Mouse (Mus musculus): ENCODE measurements around the gene Ifngr1. TPM values are rescaled to one million over a fixed set of nuclear protein-coding genes. Genes with fewer than 3 reads are reported as not detected.

Ifngr1 gene
- polyA plus RNA-seq, 1 experiment from 2014 or later = 49.1 TPM

- Histone ChIP-seq H3K4me2 (ENCODE audit: low read depth, low read length) (no peak overlapping the region), H3K27me3 (ENCODE audit: control insufficient read depth, insufficient read depth, low read depth, low read length) (no peaks in the 10 kb centered on the region), H3K36me3 (ENCODE audit: control insufficient read depth, insufficient read depth) (peaks cover 6% of the 10 kb centered on the region; the same call in 1 of the 2 replicates), H3K9me3 (replicated peaks; ENCODE audit: control insufficient read depth, low read length) (no peaks in the 10 kb centered on the region), H3K9ac (ENCODE audit: low read depth, low read length) (no peak overlapping the region), H3K4me1 (ENCODE audit: control insufficient read depth, low read depth, low read length) (no peaks in the 10 kb centered on the region; the same call in 1 of the 2 replicates), H3K27ac (ENCODE audit: low read length) (peak overlapping the region; percentile 34), H3K4me3 (ENCODE audit: low read depth, low read length) (no peak overlapping the region)
- WGBS (ENCODE audit: insufficient replicate concordance) = 18% methylated on average over 7 of the region's 7 CpGs
- no peak for ATAC-seq (ENCODE audit: low read depth)
These were observed 21.5 kb downstream of the Ifngr1 start for GRCm38 (mm10) chr10:19613111-19613753.

GRCm38 (mm10) chr10:19619736-19620135 is 28.0 kb downstream of the Ifngr1 start:
- Histone ChIP-seq H3K4me2 (ENCODE audit: low read depth, low read length) (no peak overlapping the region), H3K9ac (ENCODE audit: low read depth, low read length) (no peak overlapping the region), H3K4me1 (ENCODE audit: control insufficient read depth, low read depth, low read length) (no peaks in the 10 kb centered on the region), H3K27me3 (ENCODE audit: control insufficient read depth, insufficient read depth, low read depth, low read length) (no peaks in the 10 kb centered on the region), H3K27ac (ENCODE audit: low read length) (no peak overlapping the region), H3K36me3 (ENCODE audit: control insufficient read depth, insufficient read depth) (no peaks in the 10 kb centered on the region), H3K9me3 (replicated peaks; ENCODE audit: control insufficient read depth, low read length) (no peaks in the 10 kb centered on the region), H3K4me3 (ENCODE audit: low read depth, low read length) (no peak overlapping the region)
- WGBS (ENCODE audit: insufficient replicate concordance) = 46% methylated on average over 5 of the region's 5 CpGs
- no peak for ATAC-seq (ENCODE audit: low read depth)

GRCm38 (mm10) chr10:19621408-19622048 is 29.8 kb downstream of the Ifngr1 start, which contains the start of gene Il22ra2:
Gene Il22ra2 (plus strand): TSS chr10:19621998.
- 68% methylated on average over 2 of the region's 2 CpGs for WGBS (ENCODE audit: insufficient replicate concordance)
- Histone ChIP-seq H3K9ac (ENCODE audit: low read depth, low read length) (no peak within 1 kb of the TSS), H3K36me3 (ENCODE audit: control insufficient read depth, insufficient read depth) (no peaks in the 10 kb centered on the region), H3K4me2 (ENCODE audit: low read depth, low read length) (no peak within 1 kb of the TSS), H3K4me1 (ENCODE audit: control insufficient read depth, low read depth, low read length) (no peaks in the 10 kb centered on the region), H3K27ac (ENCODE audit: low read length) (no peak within 1 kb of the TSS), H3K4me3 (ENCODE audit: low read depth, low read length) (no peak within 1 kb of the TSS), H3K9me3 (replicated peaks; ENCODE audit: control insufficient read depth, low read length) (no peaks in the 10 kb centered on the region), H3K27me3 (ENCODE audit: control insufficient read depth, insufficient read depth, low read depth, low read length) (no peaks in the 10 kb centered on the region)
- ATAC-seq (ENCODE audit: low read depth) = no peak

DNA sequence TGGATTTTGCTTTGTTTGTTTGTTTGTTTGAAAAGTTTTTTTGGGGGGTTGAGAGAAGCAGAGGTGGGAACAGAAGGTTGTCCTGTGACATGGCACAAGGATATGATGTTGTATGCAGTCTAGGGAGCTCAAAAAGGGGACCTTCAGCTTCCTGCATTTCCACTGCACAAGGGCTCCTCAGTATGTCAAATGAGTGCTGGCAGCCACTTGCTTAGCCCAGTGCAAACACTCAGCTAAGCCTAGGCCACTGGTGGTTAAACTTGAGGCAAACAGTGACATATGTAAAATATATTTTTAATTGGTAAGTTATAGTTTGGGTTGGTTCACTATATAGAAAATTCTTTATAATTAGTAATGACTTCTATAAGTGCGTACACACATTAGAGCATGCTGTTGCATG is 32.9 kb downstream of the Ifngr1 start:
- Histone ChIP-seq H3K4me3 (ENCODE audit: low read depth, low read length) (no peak overlapping the region), H3K27me3 (ENCODE audit: control insufficient read depth, insufficient read depth, low read depth, low read length) (no peaks in the 10 kb centered on the region), H3K4me1 (ENCODE audit: control insufficient read depth, low read depth, low read length) (no peaks in the 10 kb centered on the region), H3K9me3 (replicated peaks; ENCODE audit: control insufficient read depth, low read length) (no peaks in the 10 kb centered on the region), H3K4me2 (ENCODE audit: low read depth, low read length) (no peak overlapping the region), H3K36me3 (ENCODE audit: control insufficient read depth, insufficient read depth) (no peaks in the 10 kb centered on the region), H3K9ac (ENCODE audit: low read depth, low read length) (no peak overlapping the region), H3K27ac (ENCODE audit: low read length) (no peak overlapping the region)
- 81% methylated on average over 1 of the region's 1 CpGs for WGBS (ENCODE audit: insufficient replicate concordance)
- no peak for ATAC-seq (ENCODE audit: low read depth)

DNA sequence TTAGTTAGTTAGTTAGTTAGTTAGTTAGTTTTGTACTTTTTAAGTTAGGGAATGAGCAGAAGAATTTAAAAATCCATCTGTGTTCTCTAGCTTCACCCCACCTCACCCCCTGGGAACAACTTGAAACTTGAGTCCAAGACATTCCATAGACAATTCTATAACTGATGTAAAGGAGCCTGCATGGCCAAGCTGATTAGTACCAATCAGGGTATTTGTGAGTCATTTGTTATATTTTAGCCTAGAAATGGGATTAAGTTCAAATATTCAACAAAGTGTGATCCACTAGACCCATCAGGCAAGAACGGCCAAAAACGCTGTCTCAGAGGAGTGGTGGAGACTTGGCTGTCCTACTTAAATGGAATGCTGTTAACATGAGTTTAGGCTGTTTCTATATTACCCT is 35.6 kb downstream of the Ifngr1 start:
- no peak for ATAC-seq (ENCODE audit: low read depth)
- Histone ChIP-seq H3K4me1 (ENCODE audit: control insufficient read depth, low read depth, low read length) (no peaks in the 10 kb centered on the region), H3K36me3 (ENCODE audit: control insufficient read depth, insufficient read depth) (no peaks in the 10 kb centered on the region), H3K9me3 (replicated peaks; ENCODE audit: control insufficient read depth, low read length) (no peaks in the 10 kb centered on the region), H3K9ac (ENCODE audit: low read depth, low read length) (no peak overlapping the region), H3K27me3 (ENCODE audit: control insufficient read depth, insufficient read depth, low read depth, low read length) (no peaks in the 10 kb centered on the region), H3K4me3 (ENCODE audit: low read depth, low read length) (no peak overlapping the region), H3K27ac (ENCODE audit: low read length) (no peak overlapping the region), H3K4me2 (ENCODE audit: low read depth, low read length) (no peak overlapping the region)
- WGBS (ENCODE audit: insufficient replicate concordance) = 82% methylated on average over 2 of the region's 2 CpGs

- no peaks in the 10 kb centered on the region for H3K36me3 ChIP-seq (ENCODE audit: control insufficient read depth, insufficient read depth)
- no peaks in the 10 kb centered on the region for H3K9me3 ChIP-seq (replicated peaks; ENCODE audit: control insufficient read depth, low read length)
- ATAC-seq (ENCODE audit: low read depth) = no peak
- no peak overlapping the region for H3K4me2 ChIP-seq (ENCODE audit: low read depth, low read length)
- no peaks in the 10 kb centered on the region for H3K4me1 ChIP-seq (ENCODE audit: control insufficient read depth, low read depth, low read length)
- 62% methylated on average over 4 of the region's 4 CpGs for WGBS (ENCODE audit: insufficient replicate concordance)
- no peak overlapping the region for H3K4me3 ChIP-seq (ENCODE audit: low read depth, low read length)
- H3K27me3 ChIP-seq (ENCODE audit: control insufficient read depth, insufficient read depth, low read depth, low read length) = no peaks in the 10 kb centered on the region
- H3K27ac ChIP-seq (ENCODE audit: low read length) = no peak overlapping the region
- H3K9ac ChIP-seq (ENCODE audit: low read depth, low read length) = no peak overlapping the region
These were observed 36.0 kb downstream of the Ifngr1 start for GRCm38 (mm10) chr10:19627748-19628147.

DNA sequence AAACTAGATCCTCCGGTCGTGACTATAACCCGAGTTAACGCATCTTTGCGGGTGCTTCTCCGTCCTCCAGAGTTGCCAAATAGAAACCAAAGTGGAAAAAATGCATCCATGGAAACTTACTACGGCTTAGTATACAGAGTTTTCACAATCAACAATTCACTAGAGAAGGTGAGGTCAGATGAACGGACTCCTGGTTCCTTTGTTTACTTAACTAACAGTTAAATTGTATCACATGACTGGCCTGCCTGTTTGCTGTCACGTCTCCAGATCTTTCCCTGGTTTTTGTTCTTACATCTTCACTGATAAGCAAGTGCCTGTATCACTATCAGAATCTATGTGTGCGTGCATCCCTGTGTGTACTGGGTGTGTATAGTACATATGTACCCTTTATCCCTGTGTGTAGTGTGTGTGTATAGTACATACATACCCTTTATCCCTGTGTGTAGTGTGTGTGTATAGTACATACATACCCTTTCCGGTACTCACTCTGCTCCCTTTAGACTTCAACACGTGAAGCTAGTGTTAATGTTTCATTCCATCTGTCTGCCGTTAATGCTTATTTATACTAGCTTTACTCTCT is 40.0 kb downstream of the Ifngr1 start:
- Histone ChIP-seq H3K9ac (ENCODE audit: low read depth, low read length) (no peak overlapping the region), H3K4me1 (ENCODE audit: control insufficient read depth, low read depth, low read length) (no peaks in the 10 kb centered on the region), H3K36me3 (ENCODE audit: control insufficient read depth, insufficient read depth) (no peaks in the 10 kb centered on the region), H3K27me3 (ENCODE audit: control insufficient read depth, insufficient read depth, low read depth, low read length) (no peaks in the 10 kb centered on the region), H3K9me3 (replicated peaks; ENCODE audit: control insufficient read depth, low read length) (no peaks in the 10 kb centered on the region), H3K4me2 (ENCODE audit: low read depth, low read length) (no peak overlapping the region), H3K27ac (ENCODE audit: low read length) (no peak overlapping the region), H3K4me3 (ENCODE audit: low read depth, low read length) (no peak overlapping the region)
- 60% methylated on average over 13 of the region's 13 CpGs for WGBS (ENCODE audit: insufficient replicate concordance)
- peak; percentile 74 for ATAC-seq (ENCODE audit: low read depth)

- Histone ChIP-seq H3K4me2 (ENCODE audit: low read depth, low read length) (no peak overlapping the region), H3K4me1 (ENCODE audit: control insufficient read depth, low read depth, low read length) (no peaks in the 10 kb centered on the region), H3K9ac (ENCODE audit: low read depth, low read length) (no peak overlapping the region), H3K4me3 (ENCODE audit: low read depth, low read length) (no peak overlapping the region), H3K9me3 (replicated peaks; ENCODE audit: control insufficient read depth, low read length) (no peaks in the 10 kb centered on the region), H3K27ac (ENCODE audit: low read length) (no peak overlapping the region), H3K27me3 (ENCODE audit: control insufficient read depth, insufficient read depth, low read depth, low read length) (no peaks in the 10 kb centered on the region), H3K36me3 (ENCODE audit: control insufficient read depth, insufficient read depth) (no peaks in the 10 kb centered on the region)
- no peak for ATAC-seq (ENCODE audit: low read depth)
- WGBS (ENCODE audit: insufficient replicate concordance) = 69% methylated on average over 5 of the region's 5 CpGs
These were observed 47.1 kb downstream of the Ifngr1 start for GRCm38 (mm10) chr10:19638851-19639250.

DNA sequence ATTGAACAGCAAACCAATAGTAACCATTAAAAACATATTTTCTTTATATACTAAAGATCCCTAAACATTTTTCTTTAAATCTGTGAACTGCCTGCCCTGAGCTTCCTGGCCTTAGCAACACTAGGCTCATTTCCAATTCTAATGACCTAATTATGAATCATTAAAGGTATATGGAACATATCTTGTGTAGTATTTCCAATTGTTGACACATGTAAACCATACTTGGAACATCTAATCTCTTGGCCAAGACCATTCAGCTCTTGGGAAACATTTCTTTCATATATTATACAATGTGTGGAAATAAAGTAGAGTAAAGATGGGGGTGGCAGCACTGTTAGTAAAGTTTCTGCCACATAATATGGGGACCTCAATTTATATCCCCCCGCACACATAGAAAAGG is 47.9 kb downstream of the Ifngr1 start:
- H3K4me2 ChIP-seq (ENCODE audit: low read depth, low read length) = no peak overlapping the region
- no peaks in the 10 kb centered on the region for H3K36me3 ChIP-seq (ENCODE audit: control insufficient read depth, insufficient read depth)
- 93% methylated on average over 1 of the region's 1 CpGs for WGBS (ENCODE audit: insufficient replicate concordance)
- no peak overlapping the region for H3K27ac ChIP-seq (ENCODE audit: low read length)
- no peaks in the 10 kb centered on the region for H3K4me1 ChIP-seq (ENCODE audit: control insufficient read depth, low read depth, low read length)
- H3K9ac ChIP-seq (ENCODE audit: low read depth, low read length) = no peak overlapping the region
- H3K9me3 ChIP-seq (replicated peaks; ENCODE audit: control insufficient read depth, low read length) = no peaks in the 10 kb centered on the region
- H3K27me3 ChIP-seq (ENCODE audit: control insufficient read depth, insufficient read depth, low read depth, low read length) = no peaks in the 10 kb centered on the region
- H3K4me3 ChIP-seq (ENCODE audit: low read depth, low read length) = no peak overlapping the region
- no peak for ATAC-seq (ENCODE audit: low read depth)

All from liver, embryonic 16.5 days (tissue).